Mouse (Mus musculus) layer of hippocampus, postnatal 10 days (tissue): ENCODE results near the gene Cdc5l. TPM values are rescaled to one million over a fixed set of nuclear protein-coding genes. Genes with fewer than 3 reads are reported as not detected.
"Not testable (repeated sequence)": the region's sequence is repeated elsewhere in the genome, so short reads cannot be mapped to it uniquely, and the experiment has no call there.

Experiments
- DNase-seq, 2 experiments: peaks; one replicate each; pipeline ENCODE4 v3.0.0; 2021; ENCODE audit warnings: low spot score in 2 of 2
- total RNA-seq, 2 experiments: library from RNA; stranded (reverse); gene quantifications; 2 replicates each; pipeline ENCODE4 v1.2.3; 2021

The Cdc5l gene
- total RNA-seq, 2 experiments from 2014 or later, result 47.4 to 50.6 TPM

GRCm38 (mm10) chr17:45447063-45447462, 13.5 kb upstream of the Cdc5l start:
- DNase-seq, result no peak

- DNase-seq, result no peak
Measured at GRCm38 (mm10) chr17:45445923-45446322, 12.4 kb upstream of the Cdc5l start.

- no peak for DNase-seq
Measured at GRCm38 (mm10) chr17:45434262-45434590, 689 bp upstream of the Cdc5l start.

- DNase-seq, result no peak
Measured at GRCm38 (mm10) chr17:45432706-45433398, 685 bp downstream of the Cdc5l start.

GRCm38 (mm10) chr17:45432007-45432406, 1.5 kb downstream of the Cdc5l start:
- no peak for DNase-seq

GRCm38 (mm10) chr17:45417387-45417786, 16.1 kb downstream of the Cdc5l start:
- no peak for DNase-seq

- DNase-seq, result not testable (repeated sequence)
Measured at GRCm38 (mm10) chr17:45411617-45412016, 21.9 kb downstream of the Cdc5l start.

- no peak for DNase-seq
Measured at GRCm38 (mm10) chr17:45408719-45409118, 24.8 kb downstream of the Cdc5l start.

GRCm38 (mm10) chr17:45406281-45406680, 27.3 kb downstream of the Cdc5l start:
- peak in 1 of 2 experiments; percentile 9 for DNase-seq

- peak; percentile 67 to 74 for DNase-seq
Measured at GRCm38 (mm10) chr17:45403207-45403606, 30.3 kb downstream of the Cdc5l start.

- DNase-seq, result no peak
Measured at GRCm38 (mm10) chr17:45402601-45403000, 30.9 kb downstream of the Cdc5l start.

- no peak for DNase-seq
Measured at GRCm38 (mm10) chr17:45402126-45402525, 31.4 kb downstream of the Cdc5l start.

GRCm38 (mm10) chr17:45401126-45401905, 32.2 kb downstream of the Cdc5l start:
- no peak for DNase-seq

- no peak for DNase-seq
Measured at GRCm38 (mm10) chr17:45398021-45398420, 35.5 kb downstream of the Cdc5l start.

GRCm38 (mm10) chr17:45397541-45397940, 36.0 kb downstream of the Cdc5l start:
- DNase-seq, result no peak

- DNase-seq, result no peak
Measured at GRCm38 (mm10) chr17:45394612-45395011, 38.9 kb downstream of the Cdc5l start.

GRCm38 (mm10) chr17:45393765-45394164, 39.8 kb downstream of the Cdc5l start:
- DNase-seq, result no peak

GRCm38 (mm10) chr17:45389896-45390295, 43.6 kb downstream of the Cdc5l start:
- DNase-seq, result no peak

- DNase-seq, result no peak
Measured at GRCm38 (mm10) chr17:45386986-45387385, 46.6 kb downstream of the Cdc5l start.

GRCm38 (mm10) chr17:45383305-45383704, 50.2 kb downstream of the Cdc5l start:
- no peak for DNase-seq

- DNase-seq, result no peak
Measured at GRCm38 (mm10) chr17:45379271-45379784, 54.2 kb downstream of the Cdc5l start.

- no peak for DNase-seq
Measured at GRCm38 (mm10) chr17:45377323-45377722, 56.2 kb downstream of the Cdc5l start.
